Mouse (Mus musculus): ENCODE measurements around the gene Smyd3. TPM values are rescaled to one million over a fixed set of nuclear protein-coding genes. Genes with fewer than 3 reads are reported as not detected.

Smyd3 gene
- polyA plus RNA-seq, 1 experiment from 2014 or later = 12.1 TPM

DNA sequence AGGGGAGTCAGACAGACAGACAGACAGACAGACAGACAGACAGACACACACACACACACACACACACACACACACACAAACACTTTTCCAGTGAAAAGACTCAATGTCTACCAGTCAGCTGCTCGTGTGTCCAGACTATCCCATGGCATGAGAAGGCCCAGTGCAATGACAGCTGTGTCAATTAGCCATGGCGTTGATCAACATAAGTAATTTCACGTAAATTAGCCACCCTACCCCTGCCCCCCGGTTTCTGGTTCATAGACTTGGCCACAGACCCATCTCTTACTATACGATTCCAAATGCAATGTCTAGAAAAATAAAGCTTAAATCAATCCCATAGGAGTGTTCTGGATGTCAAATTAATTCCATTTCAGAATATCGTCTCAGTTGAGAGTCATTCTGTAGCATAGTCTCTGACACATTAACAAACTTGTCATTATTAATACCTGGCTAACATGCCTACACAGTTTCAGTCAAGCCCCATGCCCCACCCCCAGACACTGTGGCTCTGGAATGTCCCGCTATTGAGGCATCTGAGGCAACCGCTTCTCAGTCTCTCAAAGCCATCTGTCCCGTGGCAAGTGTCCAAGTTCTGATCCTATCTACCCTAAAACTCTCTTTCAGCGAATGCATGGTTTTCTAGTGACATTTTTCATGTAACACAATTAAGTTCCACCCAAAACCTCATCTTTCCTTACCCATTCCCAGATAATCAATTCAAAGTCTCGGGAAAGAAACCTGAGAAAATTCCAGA lies 395.2 kb downstream of the Smyd3 start:
- no peaks in the 10 kb centered on the region for H3K36me3 ChIP-seq (ENCODE audit: control insufficient read depth, insufficient read depth, low read length)
- DNase-seq (ENCODE audit: low spot score) (no peak), ATAC-seq (ENCODE audit: low FRiP score, low TSS enrichment) (no peak)
- TF ChIP-seq CTCF (IDR thresholded peaks at IDR 0.05; ENCODE audit: low read depth) (no peak), EP300 (optimal IDR thresholded peaks at IDR 0.05) (no peak)
- WGBS = 64% methylated on average over 11 of the region's 11 CpGs
- no peak overlapping the region for H3K4me3 ChIP-seq (ENCODE audit: low read depth, low read length)
- H3K4me1 ChIP-seq (replicated peaks; ENCODE audit: control insufficient read depth, insufficient read depth) = no peaks in the 10 kb centered on the region
- H3K9ac ChIP-seq (ENCODE audit: low read length) = no peak overlapping the region
- H3K27ac ChIP-seq (replicated peaks) = no peak overlapping the region
- no peak overlapping the region for H3K4me2 ChIP-seq (replicated peaks; ENCODE audit: low read depth)
- no peaks in the 10 kb centered on the region for H3K27me3 ChIP-seq (ENCODE audit: control insufficient read depth, insufficient read depth, low read length)
- H3K9me3 ChIP-seq (ENCODE audit: control insufficient read depth, low read length) = no peaks in the 10 kb centered on the region

DNA sequence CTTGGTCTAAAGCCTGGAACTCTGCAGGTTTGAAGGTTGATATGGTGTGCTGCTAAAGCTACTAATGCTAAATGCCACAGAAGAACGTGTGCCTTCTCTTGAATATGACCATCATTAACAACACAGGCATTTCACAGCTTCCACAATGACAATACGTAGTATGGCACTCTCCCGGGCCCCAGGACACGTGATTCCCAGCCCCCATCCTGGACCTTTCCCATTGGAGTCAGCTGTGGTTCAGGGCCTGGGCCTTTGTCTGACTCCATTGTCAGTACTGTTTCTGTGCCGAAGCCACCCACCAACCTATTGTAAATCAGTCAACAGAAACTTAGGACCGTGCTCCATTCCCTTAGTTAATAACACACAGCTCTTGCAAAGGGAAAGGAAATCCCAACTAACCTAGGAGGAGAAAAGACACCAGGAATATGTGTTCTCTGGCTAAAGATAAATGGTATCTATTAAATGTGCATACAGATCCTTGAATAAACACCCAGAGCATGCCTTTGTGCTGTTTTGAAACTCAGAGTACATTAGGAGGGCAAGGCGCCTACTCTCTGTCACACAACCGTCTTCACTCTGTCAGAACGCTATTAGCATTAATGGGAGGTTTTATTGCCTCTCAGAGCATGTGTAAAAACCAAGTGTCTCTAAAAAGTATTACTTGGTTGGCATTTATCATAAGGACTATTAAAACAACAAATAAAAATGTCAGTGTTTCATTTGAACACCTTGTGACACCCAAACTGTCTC lies 397.4 kb downstream of the Smyd3 start:
- Histone ChIP-seq H3K4me1 (replicated peaks; ENCODE audit: control insufficient read depth, insufficient read depth) (no peaks in the 10 kb centered on the region), H3K9ac (ENCODE audit: low read length) (no peak overlapping the region), H3K4me2 (replicated peaks; ENCODE audit: low read depth) (no peak overlapping the region), H3K9me3 (ENCODE audit: control insufficient read depth, low read length) (no peaks in the 10 kb centered on the region), H3K36me3 (ENCODE audit: control insufficient read depth, insufficient read depth, low read length) (no peaks in the 10 kb centered on the region), H3K27ac (replicated peaks) (no peak overlapping the region), H3K4me3 (ENCODE audit: low read depth, low read length) (no peak overlapping the region), H3K27me3 (ENCODE audit: control insufficient read depth, insufficient read depth, low read length) (no peaks in the 10 kb centered on the region)
- ATAC-seq (ENCODE audit: low FRiP score, low TSS enrichment) (no peak), DNase-seq (ENCODE audit: low spot score) (no peak)
- 54% methylated on average over 9 of the region's 9 CpGs for WGBS
- TF ChIP-seq EP300 (optimal IDR thresholded peaks at IDR 0.05) (no peak), CTCF (IDR thresholded peaks at IDR 0.05; ENCODE audit: low read depth) (no peak)

DNA sequence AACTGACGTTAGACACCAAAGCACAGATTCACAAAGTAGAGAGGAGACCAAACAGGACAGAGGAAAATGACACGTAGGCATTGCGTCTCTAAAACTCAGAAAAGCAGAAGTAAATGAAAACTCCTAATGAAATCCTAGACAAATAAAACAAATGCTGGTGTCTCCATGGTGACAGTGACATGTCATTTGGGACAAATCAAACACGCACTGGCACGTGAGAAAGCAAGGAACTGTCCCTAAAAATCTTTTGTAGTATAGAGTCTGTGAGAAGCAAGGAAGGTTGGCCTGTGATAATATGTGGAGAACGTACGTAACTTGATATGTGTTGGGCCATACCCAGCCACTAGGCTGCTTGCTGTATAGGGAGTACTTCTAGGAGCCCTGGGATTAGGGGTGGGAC lies 399.2 kb downstream of the Smyd3 start:
- no peak overlapping the region for H3K27ac ChIP-seq (replicated peaks)

DNA sequence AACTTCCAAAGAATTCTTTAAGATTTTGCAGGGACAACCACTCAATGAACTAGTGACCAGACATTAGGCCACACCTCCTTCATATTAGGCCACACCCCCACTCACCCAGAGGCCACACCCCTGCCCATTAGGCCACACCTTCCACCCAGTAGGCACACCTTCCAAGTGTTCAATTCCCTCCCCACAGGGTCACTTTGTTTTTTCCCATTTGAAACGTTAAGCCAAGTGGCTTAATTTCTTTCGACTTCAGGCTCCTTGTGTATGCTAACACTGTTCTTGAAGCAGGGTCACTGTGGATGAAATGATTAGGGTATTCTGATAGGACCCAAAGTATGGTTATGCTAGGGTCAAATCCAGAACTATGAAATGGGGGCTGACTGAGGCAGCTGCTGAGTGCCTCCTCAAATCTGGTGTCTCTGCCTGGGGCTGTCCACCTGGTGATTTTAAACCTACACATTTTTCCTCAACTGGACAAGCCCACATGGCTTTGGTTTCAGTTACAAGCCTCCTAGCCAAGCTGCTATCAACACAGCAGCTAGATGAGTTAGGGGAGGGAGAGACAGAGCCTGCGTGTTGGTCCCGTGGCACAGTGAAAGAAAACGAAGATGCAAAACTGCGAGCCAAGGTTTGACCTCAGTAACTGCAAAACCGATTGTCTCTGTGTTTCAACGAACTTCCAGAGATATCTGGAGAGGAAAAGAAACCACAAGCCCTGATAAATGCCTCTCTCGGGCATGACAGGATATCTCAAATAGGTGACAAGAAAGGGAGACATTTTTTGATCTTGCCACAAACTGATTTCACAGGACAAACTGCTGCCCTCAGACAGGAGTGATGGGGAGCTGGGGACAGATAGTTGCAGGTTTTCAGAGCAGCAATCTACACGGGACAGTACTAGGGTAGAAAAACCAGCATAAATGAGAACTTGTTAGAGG lies 400.8 kb downstream of the Smyd3 start:
- H3K27ac ChIP-seq (replicated peaks) = no peak overlapping the region
- H3K27me3 ChIP-seq (ENCODE audit: control insufficient read depth, insufficient read depth, low read length) = no peaks in the 10 kb centered on the region
- H3K4me3 ChIP-seq (ENCODE audit: low read depth, low read length) = no peak overlapping the region
- ATAC-seq (ENCODE audit: low FRiP score, low TSS enrichment) (no peak), DNase-seq (ENCODE audit: low spot score) (no peak)
- no peak overlapping the region for H3K9ac ChIP-seq (ENCODE audit: low read length)
- no peaks in the 10 kb centered on the region for H3K36me3 ChIP-seq (ENCODE audit: control insufficient read depth, insufficient read depth, low read length)
- no peak overlapping the region for H3K4me2 ChIP-seq (replicated peaks; ENCODE audit: low read depth)
- H3K4me1 ChIP-seq (replicated peaks; ENCODE audit: control insufficient read depth, insufficient read depth) = no peaks in the 10 kb centered on the region
- H3K9me3 ChIP-seq (ENCODE audit: control insufficient read depth, low read length) = no peaks in the 10 kb centered on the region
- no peak for TF ChIP-seq CTCF (IDR thresholded peaks at IDR 0.05; ENCODE audit: low read depth)
- TF ChIP-seq EP300 (optimal IDR thresholded peaks at IDR 0.05) = no peak
- WGBS = 82% methylated on average over 10 of the region's 10 CpGs

More for the DNA sequence above, 399.2 kb downstream of the Smyd3 start:
- no peak for ATAC-seq (ENCODE audit: low FRiP score, low TSS enrichment)
- 76% methylated on average over 7 of the region's 7 CpGs for WGBS
- TF ChIP-seq EP300 (optimal IDR thresholded peaks at IDR 0.05) (no peak), CTCF (IDR thresholded peaks at IDR 0.05; ENCODE audit: low read depth) (no peak)
- no peaks in the 10 kb centered on the region for H3K36me3 ChIP-seq (ENCODE audit: control insufficient read depth, insufficient read depth, low read length)
- H3K9me3 ChIP-seq (ENCODE audit: control insufficient read depth, low read length) = no peaks in the 10 kb centered on the region
- no peaks in the 10 kb centered on the region for H3K27me3 ChIP-seq (ENCODE audit: control insufficient read depth, insufficient read depth, low read length)
- no peak overlapping the region for H3K9ac ChIP-seq (ENCODE audit: low read length)
- no peak for DNase-seq (ENCODE audit: low spot score)
- no peak overlapping the region for H3K4me2 ChIP-seq (replicated peaks; ENCODE audit: low read depth)
- H3K4me3 ChIP-seq (ENCODE audit: low read depth, low read length) = no peak overlapping the region
- H3K4me1 ChIP-seq (replicated peaks; ENCODE audit: control insufficient read depth, insufficient read depth) = no peaks in the 10 kb centered on the region

DNA sequence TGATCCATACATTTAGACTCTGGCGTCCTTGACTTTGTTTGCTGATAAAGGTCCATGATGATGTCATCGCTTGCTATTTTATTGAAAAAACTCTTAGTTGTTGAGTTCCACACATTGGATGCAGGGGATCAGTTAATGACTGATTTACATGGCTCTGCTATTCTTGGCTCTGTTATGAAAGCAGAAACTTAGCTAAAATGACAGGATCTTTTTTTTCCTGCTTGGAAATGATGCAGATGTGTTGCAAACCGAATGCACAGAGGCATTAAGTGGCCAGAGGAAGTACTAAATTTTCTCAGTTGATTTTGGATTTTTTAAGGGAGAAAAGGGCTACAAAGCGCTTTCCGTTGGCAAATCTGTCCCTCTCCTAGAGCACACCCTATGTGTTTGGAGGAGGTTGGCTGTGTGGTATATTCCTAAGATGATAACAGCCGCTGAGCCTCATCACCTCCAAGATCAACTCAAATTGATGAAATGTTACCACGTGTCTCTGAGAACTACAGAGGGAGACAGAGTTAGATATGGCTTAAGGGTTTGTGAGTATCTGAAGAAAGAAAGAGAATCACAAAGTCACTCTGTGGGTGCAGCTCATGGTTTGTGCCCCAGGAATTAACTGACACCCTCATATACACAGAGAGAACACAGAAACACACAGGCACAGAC lies 402.9 kb downstream of the Smyd3 start:
- H3K27me3 ChIP-seq (ENCODE audit: control insufficient read depth, insufficient read depth, low read length) = no peaks in the 10 kb centered on the region
- H3K4me3 ChIP-seq (ENCODE audit: low read depth, low read length) = no peak overlapping the region
- WGBS = 57% methylated on average over 7 of the region's 7 CpGs
- no peaks in the 10 kb centered on the region for H3K36me3 ChIP-seq (ENCODE audit: control insufficient read depth, insufficient read depth, low read length)
- H3K9ac ChIP-seq (ENCODE audit: low read length) = no peak overlapping the region
- no peak for TF ChIP-seq EP300 (optimal IDR thresholded peaks at IDR 0.05)
- no peak for TF ChIP-seq CTCF (IDR thresholded peaks at IDR 0.05; ENCODE audit: low read depth)
- H3K4me2 ChIP-seq (replicated peaks; ENCODE audit: low read depth) = no peak overlapping the region
- ATAC-seq (ENCODE audit: low FRiP score, low TSS enrichment) (no peak), DNase-seq (ENCODE audit: low spot score) (no peak)
- no peak overlapping the region for H3K27ac ChIP-seq (replicated peaks)
- H3K4me1 ChIP-seq (replicated peaks; ENCODE audit: control insufficient read depth, insufficient read depth) = no peaks in the 10 kb centered on the region
- H3K9me3 ChIP-seq (ENCODE audit: control insufficient read depth, low read length) = no peaks in the 10 kb centered on the region

Data from stomach, postnatal 0 days (tissue).